Mouse (Mus musculus) brown adipose tissue, adult 24 weeks (tissue): Measurements from ENCODE around the gene Gm20605. TPM values are rescaled to one million over a fixed set of nuclear protein-coding genes. Genes with fewer than 3 reads are reported as not detected.
A peak's percentile ranks its signal among the peaks of the same experiment; 100 is the strongest.

Experiments
- H3K27ac ChIP-seq: fragments of 200-500 bp; replicated peaks from 2 replicates; pipeline ENCODE4 v1.5.1; 2012; ENCODE audit warnings: low read depth, mild to moderate bottlenecking, low read length
- H3K4me1 ChIP-seq: fragments of 200-500 bp; 2 replicates; pipeline ENCODE4 v1.6.1; 2012; ENCODE audit warnings: low read length, mixed read lengths; ENCODE audit not compliant: control insufficient read depth, insufficient read depth, insufficient read length
- H3K4me3 ChIP-seq: fragments of 200-500 bp; 2 replicates; pipeline ENCODE4 v1.5.1; 2012; ENCODE audit warnings: low read depth, mild to moderate bottlenecking, low read length, moderate library complexity; ENCODE audit not compliant: insufficient read depth
- polyA plus RNA-seq: library from polyadenylated mRNA; stranded (reverse); fragments of >200 nt; gene quantifications from 2 replicates; pipeline ENCODE4 v1.2.4, GENCODE M21; 2012; ENCODE audit not compliant: missing spikeins, insufficient read depth, insufficient read length

Gm20605 gene
- 0.95 and 2.3 TPM in 2 replicates for polyA plus RNA-seq

GRCm38 (mm10) chr5:137628498-137629305 lies at the start of gene Gm20605, which contains the start of the genes Fbxo24 and Lrch4:
Gm20605 (plus strand) TSS chr5:137629175.
Fbxo24 (minus strand) TSS chr5:137629002.
Lrch4 (plus strand) TSS chr5:137629121.
- H3K4me1 ChIP-seq: peaks cover 16% of the 10 kb centered on the region
- peak within 1 kb of the TSS; percentile 82 for H3K4me3 ChIP-seq
- peak within 1 kb of the TSS; percentile 88 for H3K27ac ChIP-seq

GRCm38 (mm10) chr5:137580246-137580645 lies 48.7 kb upstream of the Gm20605 start:
- no peak overlapping the region for H3K4me3 ChIP-seq
- 0 out of 2 replicates have a peak overlapping the region, but pooled peaks have one; percentile 10 for H3K27ac ChIP-seq
- H3K4me1 ChIP-seq: no peaks in the 10 kb centered on the region

GRCm38 (mm10) chr5:137582702-137583101 lies 46.3 kb upstream of the Gm20605 start:
- Histone ChIP-seq H3K4me1 (no peaks in the 10 kb centered on the region), H3K4me3 (no peak overlapping the region), H3K27ac (no peak overlapping the region)

GRCm38 (mm10) chr5:137583670-137584169 lies 45.3 kb upstream of the Gm20605 start:
- H3K4me3 ChIP-seq: peak overlapping the region; percentile 47
- H3K4me1 ChIP-seq: no peaks in the 10 kb centered on the region
- no peak overlapping the region for H3K27ac ChIP-seq

- no peak overlapping the region for H3K4me3 ChIP-seq
- no peak overlapping the region for H3K27ac ChIP-seq
- H3K4me1 ChIP-seq: no peaks in the 10 kb centered on the region
These were observed 44.0 kb upstream of the Gm20605 start for GRCm38 (mm10) chr5:137584976-137585375.

GRCm38 (mm10) chr5:137590507-137590906 lies 38.5 kb upstream of the Gm20605 start:
- H3K4me3 ChIP-seq: no peak overlapping the region
- no peak overlapping the region for H3K27ac ChIP-seq
- H3K4me1 ChIP-seq: no peaks in the 10 kb centered on the region

GRCm38 (mm10) chr5:137595921-137596320 lies 33.1 kb upstream of the Gm20605 start:
- H3K27ac ChIP-seq: no peak overlapping the region
- H3K4me1 ChIP-seq: peaks cover 4% of the 10 kb centered on the region
- H3K4me3 ChIP-seq: no peak overlapping the region

GRCm38 (mm10) chr5:137596601-137597261 lies 32.2 kb upstream of the Gm20605 start:
- H3K27ac ChIP-seq: peak overlapping the region; percentile 51
- no peak overlapping the region; the same call in 1 of the 2 replicates for H3K4me3 ChIP-seq
- peaks cover 4% of the 10 kb centered on the region for H3K4me1 ChIP-seq

GRCm38 (mm10) chr5:137597625-137598024 lies 31.4 kb upstream of the Gm20605 start:
- H3K4me1 ChIP-seq: peaks cover 8% of the 10 kb centered on the region
- H3K4me3 ChIP-seq: no peak overlapping the region
- H3K27ac ChIP-seq: no peak overlapping the region

GRCm38 (mm10) chr5:137598100-137598826 lies 30.7 kb upstream of the Gm20605 start:
- Histone ChIP-seq H3K27ac (no peak overlapping the region), H3K4me3 (no peak overlapping the region), H3K4me1 (peaks cover 10% of the 10 kb centered on the region)

- peaks cover 10% of the 10 kb centered on the region for H3K4me1 ChIP-seq
- H3K27ac ChIP-seq: no peak overlapping the region
- peak overlapping the region; percentile 92 for H3K4me3 ChIP-seq
These were observed 29.4 kb upstream of the Gm20605 start for GRCm38 (mm10) chr5:137599600-137599999.

GRCm38 (mm10) chr5:137600281-137600618 lies 28.7 kb upstream of the Gm20605 start:
- peaks cover 10% of the 10 kb centered on the region for H3K4me1 ChIP-seq
- H3K4me3 ChIP-seq: peak overlapping the region; percentile 92
- H3K27ac ChIP-seq: peak overlapping the region; percentile 62

- H3K27ac ChIP-seq: peak within 1 kb of the TSS; percentile 100
- H3K4me3 ChIP-seq: peak within 1 kb of the TSS; percentile 92
- H3K4me1 ChIP-seq: peaks cover 10% of the 10 kb centered on the region
These were observed 28.2 kb upstream of the Gm20605 start, which contains the start of gene Mospd3 for GRCm38 (mm10) chr5:137600619-137601364. Mospd3 (minus strand) TSS chr5:137601058.

GRCm38 (mm10) chr5:137601365-137601729 lies 27.6 kb upstream of the Gm20605 start:
- Histone ChIP-seq H3K4me3 (peak overlapping the region; percentile 60), H3K4me1 (peaks cover 10% of the 10 kb centered on the region), H3K27ac (peak overlapping the region; percentile 67)
